Mouse (Mus musculus) forebrain, embryonic 11.5 days (tissue): ENCODE data around the gene Col26a1. TPM values are rescaled to one million over a fixed set of nuclear protein-coding genes. Genes with fewer than 3 reads are reported as not detected.
A peak's percentile ranks its signal among the peaks of the same experiment; 100 is the strongest.

ENCODE experiments used
- ATAC-seq: fragments of 200-750 bp; cut with Nextera tagmentation; replicated peaks from 2 replicates; pipeline ENCODE4 v1.8.0; 2017; ENCODE audit warnings: moderate TSS enrichment; ENCODE audit not compliant: low FRiP score
- DNase-seq: peaks from one replicate; pipeline ENCODE4 v3.0.0-alpha.2; 2017; ENCODE audit warnings: low spot score
- H3K27ac ChIP-seq: fragments of 300-500 bp; sonication (generic); 2 replicates; pipeline ENCODE4 v1.5.1; 2014; ENCODE audit warnings: low read depth, low read length
- H3K27me3 ChIP-seq: fragments of 300-500 bp; sonication (generic); 2 replicates; pipeline ENCODE4 v1.6.1; 2014; ENCODE audit warnings: mild to moderate bottlenecking, low read length, mixed read lengths; ENCODE audit not compliant: control insufficient read depth, insufficient read depth
- H3K36me3 ChIP-seq: fragments of 300-500 bp; sonication (generic); 2 replicates; pipeline ENCODE4 v1.6.1; 2014; ENCODE audit warnings: mild to moderate bottlenecking, low read length, moderate library complexity, mixed read lengths; ENCODE audit not compliant: control insufficient read depth, insufficient read depth
- H3K4me1 ChIP-seq: fragments of 300-500 bp; sonication (generic); replicated peaks from 2 replicates; pipeline ENCODE4 v1.6.1; 2014; ENCODE audit warnings: low read length, mixed read lengths; ENCODE audit not compliant: control insufficient read depth, insufficient read depth
- H3K4me2 ChIP-seq: fragments of 300-500 bp; sonication (generic); 2 replicates; pipeline ENCODE4 v1.6.1; 2014; ENCODE audit warnings: low read depth, mild to moderate bottlenecking, low read length, moderate library complexity, mixed read lengths; ENCODE audit not compliant: severe bottlenecking
- H3K4me3 ChIP-seq: fragments of 300-500 bp; sonication (generic); 2 replicates; pipeline ENCODE4 v1.5.1; 2014; ENCODE audit warnings: low read depth, low read length
- H3K9ac ChIP-seq: fragments of 300-500 bp; sonication (generic); 2 replicates; pipeline ENCODE4 v1.6.1; 2014; ENCODE audit warnings: low read length
- H3K9me3 ChIP-seq: fragments of 300-500 bp; sonication (generic); 2 replicates; pipeline ENCODE4 v1.6.1; 2016; ENCODE audit warnings: low read length, mixed read lengths; ENCODE audit not compliant: control insufficient read depth
- WGBS: fragments of 180-500 bp; shearing (Covaris S2); extraction: QIAGEN DNeasy Blood & Tissue Kit; methylation state at CpG from one replicate; pipeline ENCODE4 v1.1.7; 2014; 5-methylcytosine and 5-hydroxymethylcytosine counted together
- polyA plus RNA-seq: library from polyadenylated mRNA; unstranded; fragments of >200 nt; fragmentation: Nextera tagmentation; extraction: Ambion mirVana; gene quantifications from 2 replicates; pipeline ENCODE4 v1.2.1, GENCODE M21; 2014

The Col26a1 gene
- polyA plus RNA-seq, 1 experiment from 2014 or later = 40.6 TPM

GRCm38 (mm10) chr5:136867706-136868105, 15.3 kb downstream of the Col26a1 start:
- no peak overlapping the region for H3K4me3 ChIP-seq
- no peaks in the 10 kb centered on the region for H3K9me3 ChIP-seq
- H3K4me1 ChIP-seq = peaks cover 4% of the 10 kb centered on the region; the same call in 1 of the 2 replicates
- H3K27me3 ChIP-seq = no peaks in the 10 kb centered on the region
- DNase-seq = no peak
- no peaks in the 10 kb centered on the region for H3K36me3 ChIP-seq
- WGBS = 82% methylated on average over 5 of the region's 5 CpGs
- H3K4me2 ChIP-seq = no peak overlapping the region
- H3K27ac ChIP-seq = no peak overlapping the region
- H3K9ac ChIP-seq = no peak overlapping the region
- no peak for ATAC-seq

GRCm38 (mm10) chr5:136863961-136864674, 18.9 kb downstream of the Col26a1 start:
- ATAC-seq = peak; percentile 70
- Histone ChIP-seq H3K4me3 (no peak overlapping the region), H3K9ac (no peak overlapping the region), H3K4me1 (peaks cover 12% of the 10 kb centered on the region), H3K27me3 (no peaks in the 10 kb centered on the region), H3K9me3 (no peaks in the 10 kb centered on the region), H3K4me2 (no peak overlapping the region), H3K36me3 (no peaks in the 10 kb centered on the region), H3K27ac (peak overlapping the region; percentile 65)
- 29% methylated on average over 14 of the region's 14 CpGs for WGBS
- peak; percentile 77 for DNase-seq

GRCm38 (mm10) chr5:136863276-136863675, 19.7 kb downstream of the Col26a1 start:
- ATAC-seq (no peak), DNase-seq (no peak)
- Histone ChIP-seq H3K9me3 (no peaks in the 10 kb centered on the region), H3K27me3 (no peaks in the 10 kb centered on the region), H3K4me3 (no peak overlapping the region), H3K4me1 (peaks cover 12% of the 10 kb centered on the region), H3K27ac (peak overlapping the region; percentile 65), H3K9ac (no peak overlapping the region), H3K4me2 (no peak overlapping the region), H3K36me3 (no peaks in the 10 kb centered on the region)
- 50% methylated on average over 9 of the region's 9 CpGs for WGBS

- no peak overlapping the region for H3K4me3 ChIP-seq
- no peak overlapping the region for H3K27ac ChIP-seq
- WGBS = 55% methylated on average over 4 of the region's 4 CpGs
- no peaks in the 10 kb centered on the region for H3K9me3 ChIP-seq
- DNase-seq (no peak), ATAC-seq (no peak)
- H3K9ac ChIP-seq = no peak overlapping the region
- H3K4me2 ChIP-seq = no peak overlapping the region
- peaks cover 12% of the 10 kb centered on the region for H3K4me1 ChIP-seq
- no peaks in the 10 kb centered on the region for H3K27me3 ChIP-seq
- H3K36me3 ChIP-seq = no peaks in the 10 kb centered on the region
These were observed 20.2 kb downstream of the Col26a1 start for GRCm38 (mm10) chr5:136862806-136863205.

- no peak for ATAC-seq
- 7% methylated on average over 20 of the region's 20 CpGs for WGBS
- Histone ChIP-seq H3K27ac (peak overlapping the region; percentile 70; the same call in 1 of the 2 replicates), H3K4me1 (peaks cover 12% of the 10 kb centered on the region), H3K4me3 (no peak overlapping the region), H3K36me3 (no peaks in the 10 kb centered on the region), H3K4me2 (peak overlapping the region; percentile 36; the same call in 1 of the 2 replicates), H3K9me3 (no peaks in the 10 kb centered on the region), H3K27me3 (no peaks in the 10 kb centered on the region), H3K9ac (peak overlapping the region; percentile 41; the same call in 1 of the 2 replicates)
- peak; percentile 60 for DNase-seq
These were observed 21.6 kb downstream of the Col26a1 start for GRCm38 (mm10) chr5:136861191-136861940.

- Histone ChIP-seq H3K36me3 (no peaks in the 10 kb centered on the region), H3K4me3 (no peak overlapping the region), H3K4me1 (no peaks in the 10 kb centered on the region), H3K9ac (no peak overlapping the region), H3K9me3 (no peaks in the 10 kb centered on the region), H3K4me2 (no peak overlapping the region), H3K27me3 (no peaks in the 10 kb centered on the region), H3K27ac (no peak overlapping the region)
- 86% methylated on average over 6 of the region's 6 CpGs for WGBS
- no peak for DNase-seq
- no peak for ATAC-seq
These were observed 32.3 kb downstream of the Col26a1 start for GRCm38 (mm10) chr5:136850716-136851115.

GRCm38 (mm10) chr5:136846385-136847264, 36.4 kb downstream of the Col26a1 start:
- 84% methylated on average over 19 of the region's 19 CpGs for WGBS
- DNase-seq = no peak

GRCm38 (mm10) chr5:136843930-136844329, 39.1 kb downstream of the Col26a1 start:
- Histone ChIP-seq H3K27ac (no peak overlapping the region), H3K4me3 (no peak overlapping the region), H3K4me1 (no peaks in the 10 kb centered on the region), H3K9ac (no peak overlapping the region), H3K4me2 (no peak overlapping the region), H3K36me3 (no peaks in the 10 kb centered on the region), H3K27me3 (no peaks in the 10 kb centered on the region), H3K9me3 (no peaks in the 10 kb centered on the region; the same call in 1 of the 2 replicates)
- WGBS = 55% methylated on average over 5 of the region's 5 CpGs
- ATAC-seq = no peak
- no peak for DNase-seq

More at GRCm38 (mm10) chr5:136846385-136847264, 36.4 kb downstream of the Col26a1 start:
- ATAC-seq = no peak
- H3K9ac ChIP-seq = no peak overlapping the region
- H3K4me1 ChIP-seq = no peaks in the 10 kb centered on the region
- no peak overlapping the region for H3K27ac ChIP-seq
- H3K27me3 ChIP-seq = no peaks in the 10 kb centered on the region
- no peaks in the 10 kb centered on the region for H3K36me3 ChIP-seq
- H3K4me2 ChIP-seq = no peak overlapping the region
- H3K9me3 ChIP-seq = no peaks in the 10 kb centered on the region; the same call in 1 of the 2 replicates
- no peak overlapping the region for H3K4me3 ChIP-seq
